Mouse (Mus musculus) CH12.LX (cell line): ENCODE data around the gene Vpreb1.

Experiments used
- CTCF ChIP-seq, 2 experiments: IDR thresholded peaks in 1 of 2; conservative IDR thresholded peaks in 1 of 2; 2 replicates each; pipeline ENCODE4 v1.5.1; 2011 to 2012; ENCODE audit warnings: low read depth in 2 of 2, low read length in 2 of 2, improper control_type of control experiment in 1 of 2, inconsistent platforms in 1 of 2, mild to moderate bottlenecking in 1 of 2, moderate library complexity in 1 of 2
- HCFC1 ChIP-seq: IDR thresholded peaks from 2 replicates; pipeline ENCODE4 v1.6.1; 2012; ENCODE audit warnings: low read depth, mild to moderate bottlenecking, inconsistent platforms, low read length, improper control_type of control experiment
- MAZ ChIP-seq: IDR thresholded peaks from 2 replicates; pipeline ENCODE4 v1.6.1; 2012; ENCODE audit warnings: low read depth, mild to moderate bottlenecking, inconsistent platforms, low read length, improper control_type of control experiment, moderate library complexity
- MXI1 ChIP-seq: IDR thresholded peaks from 2 replicates; pipeline ENCODE4 v1.6.1; 2011; ENCODE audit warnings: mild to moderate bottlenecking, low read depth, low read length, improper control_type of control experiment
- MYC ChIP-seq: IDR thresholded peaks from 2 replicates; pipeline ENCODE4 v1.6.1; 2011; ENCODE audit warnings: low read depth, mild to moderate bottlenecking, improper control_type of control experiment, low read length
- PAX5 ChIP-seq: IDR thresholded peaks from 2 replicates; pipeline ENCODE4 v1.6.1; 2012; ENCODE audit warnings: low read length, inconsistent platforms, mixed read lengths
- POLR2A ChIP-seq: IDR thresholded peaks from 2 replicates; pipeline ENCODE4 v1.6.1; 2011; ENCODE audit warnings: low read depth, mild to moderate bottlenecking, improper control_type of control experiment, low read length
- SIN3A ChIP-seq: IDR thresholded peaks from 2 replicates; pipeline ENCODE4 v1.6.1; 2012; ENCODE audit warnings: low read length, improper control_type of control experiment, inconsistent platforms
- TBP ChIP-seq: conservative IDR thresholded peaks from 2 replicates; pipeline ENCODE4 v1.6.1; 2011; ENCODE audit warnings: low read depth, low read length, improper control_type of control experiment
- UBTF ChIP-seq: IDR thresholded peaks from 2 replicates; pipeline ENCODE4 v1.6.1; 2012; ENCODE audit warnings: low read depth, mild to moderate bottlenecking, inconsistent platforms, low read length, improper control_type of control experiment, moderate library complexity
- USF1 ChIP-seq: IDR thresholded peaks from 2 replicates; pipeline ENCODE4 v1.6.1; 2014; ENCODE audit warnings: low read depth, mild to moderate bottlenecking, inconsistent platforms, low read length, improper control_type of control experiment
- ZC3H11A ChIP-seq: IDR thresholded peaks from 2 replicates; pipeline ENCODE4 v1.6.1; 2012; ENCODE audit warnings: low read depth, mild to moderate bottlenecking, inconsistent platforms, low read length, improper control_type of control experiment

- TF ChIP-seq ZC3H11A (no peak), UBTF (no peak), USF1 (no peak), MAZ (no peak), CTCF (conservative IDR thresholded peaks at IDR 0.05 in 1 of 2, IDR thresholded peaks at IDR 0.05 in 1 of 2; ENCODE audit: low read depth in 2 of 2, low read length in 2 of 2) (no peak), HCFC1 (no peak), SIN3A (no peak), MXI1 (no peak), MYC (no peak), PAX5 (no peak), TBP (no peak), POLR2A (no peak)
Measured at GRCm38 (mm10) chr16:16825476-16825875, 45.2 kb downstream of the Vpreb1 start.
